Mouse (Mus musculus): ENCODE measurements around the gene Hrh1. TPM values are rescaled to one million over a fixed set of nuclear protein-coding genes. Genes with fewer than 3 reads are reported as not detected.

Gene Hrh1
- polyA plus RNA-seq, 1 experiment from 2014 or later = not detected

DNA sequence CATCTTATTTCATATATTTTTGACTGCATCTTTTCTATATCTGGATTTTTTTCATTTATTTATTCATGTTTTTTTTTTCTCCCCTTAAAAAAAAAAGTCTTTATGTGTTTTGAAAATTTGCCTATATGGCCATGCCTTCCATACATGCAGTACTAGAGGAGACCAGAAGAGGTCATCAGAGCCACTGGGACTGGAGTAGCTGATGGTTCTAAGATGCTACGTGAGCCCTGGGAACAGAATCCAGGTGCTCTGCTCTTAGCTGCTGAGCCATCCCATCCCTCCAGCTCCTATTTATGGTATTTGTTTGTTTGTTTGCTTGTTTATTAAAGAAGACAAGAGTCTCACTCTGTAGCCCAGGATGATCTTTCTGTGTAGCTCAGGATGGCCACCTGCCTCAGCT is 8.9 kb downstream of the Hrh1 start:
- Histone ChIP-seq H3K4me3 (no peak overlapping the region), H3K9ac (no peak overlapping the region), H3K4me1 (peaks cover 12% of the 10 kb centered on the region), H3K36me3 (no peaks in the 10 kb centered on the region), H3K4me2 (no peak overlapping the region), H3K9me3 (no peaks in the 10 kb centered on the region), H3K27ac (replicated peaks) (no peak overlapping the region), H3K27me3 (replicated peaks) (peaks cover 34% of the 10 kb centered on the region)
- 55% methylated on average over 1 of the region's 1 CpGs for WGBS
- no peak for ATAC-seq (ENCODE audit: extremely low read depth, insufficient number of reproducible peaks, low FRiP score, low TSS enrichment)

- 87% methylated on average over 7 of the region's 7 CpGs for WGBS
- Histone ChIP-seq H3K9ac (no peak overlapping the region), H3K27me3 (replicated peaks) (peaks cover 30% of the 10 kb centered on the region), H3K27ac (replicated peaks) (no peak overlapping the region), H3K4me3 (no peak overlapping the region), H3K4me1 (peaks cover 12% of the 10 kb centered on the region), H3K4me2 (no peak overlapping the region), H3K36me3 (no peaks in the 10 kb centered on the region), H3K9me3 (no peaks in the 10 kb centered on the region)
- ATAC-seq (ENCODE audit: extremely low read depth, insufficient number of reproducible peaks, low FRiP score, low TSS enrichment) = no peak
Observed at GRCm38 (mm10) chr6:114407049-114407448, 9.3 kb downstream of the Hrh1 start.

DNA sequence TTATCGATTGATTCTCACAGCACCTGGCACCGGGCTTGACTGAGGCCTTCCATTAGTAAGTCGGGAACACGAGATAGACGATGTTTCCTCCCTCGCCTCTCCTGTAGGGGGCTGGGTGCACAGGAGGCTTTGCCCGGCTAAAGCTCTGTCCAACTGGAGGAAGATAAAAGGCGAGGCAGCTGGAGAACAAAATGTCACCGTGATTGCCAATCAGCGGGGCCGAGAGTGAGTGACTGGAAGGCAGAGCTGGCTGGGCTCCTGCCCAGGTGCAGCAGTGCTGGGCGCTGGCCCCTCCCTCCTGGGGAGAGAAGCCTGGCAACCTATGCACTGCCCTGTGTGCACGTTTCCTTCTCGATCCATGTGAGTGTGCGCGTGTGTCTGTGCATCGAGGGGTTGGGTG is 10.5 kb downstream of the Hrh1 start:
- H3K9ac ChIP-seq = no peak overlapping the region
- H3K4me2 ChIP-seq = no peak overlapping the region
- no peak for ATAC-seq (ENCODE audit: extremely low read depth, insufficient number of reproducible peaks, low FRiP score, low TSS enrichment)
- H3K4me3 ChIP-seq = no peak overlapping the region
- peaks cover 30% of the 10 kb centered on the region; the same call in 1 of the 2 replicates for H3K27me3 ChIP-seq (replicated peaks)
- H3K36me3 ChIP-seq = no peaks in the 10 kb centered on the region
- H3K9me3 ChIP-seq = no peaks in the 10 kb centered on the region
- H3K4me1 ChIP-seq = peaks cover 12% of the 10 kb centered on the region
- WGBS = 37% methylated on average over 17 of the region's 17 CpGs
- H3K27ac ChIP-seq (replicated peaks) = no peak overlapping the region

GRCm38 (mm10) chr6:114411913-114412312 is 14.2 kb downstream of the Hrh1 start:
- Histone ChIP-seq H3K4me2 (no peak overlapping the region), H3K4me1 (no peaks in the 10 kb centered on the region; the same call in 1 of the 2 replicates), H3K9ac (no peak overlapping the region), H3K9me3 (no peaks in the 10 kb centered on the region), H3K27me3 (replicated peaks) (peaks cover 30% of the 10 kb centered on the region; the same call in 1 of the 2 replicates), H3K36me3 (no peaks in the 10 kb centered on the region), H3K27ac (replicated peaks) (no peak overlapping the region), H3K4me3 (no peak overlapping the region)
- no peak for ATAC-seq (ENCODE audit: extremely low read depth, insufficient number of reproducible peaks, low FRiP score, low TSS enrichment)
- WGBS = 56% methylated on average over 8 of the region's 8 CpGs

GRCm38 (mm10) chr6:114414510-114414909 is 16.8 kb downstream of the Hrh1 start:
- Histone ChIP-seq H3K4me2 (no peak overlapping the region), H3K27ac (replicated peaks) (no peak overlapping the region), H3K4me3 (no peak overlapping the region), H3K4me1 (no peaks in the 10 kb centered on the region), H3K36me3 (no peaks in the 10 kb centered on the region), H3K9me3 (no peaks in the 10 kb centered on the region), H3K9ac (no peak overlapping the region), H3K27me3 (replicated peaks) (peaks cover 8% of the 10 kb centered on the region; the same call in 1 of the 2 replicates)
- ATAC-seq (ENCODE audit: extremely low read depth, insufficient number of reproducible peaks, low FRiP score, low TSS enrichment) = no peak
- WGBS = 63% methylated on average over 8 of the region's 8 CpGs

DNA sequence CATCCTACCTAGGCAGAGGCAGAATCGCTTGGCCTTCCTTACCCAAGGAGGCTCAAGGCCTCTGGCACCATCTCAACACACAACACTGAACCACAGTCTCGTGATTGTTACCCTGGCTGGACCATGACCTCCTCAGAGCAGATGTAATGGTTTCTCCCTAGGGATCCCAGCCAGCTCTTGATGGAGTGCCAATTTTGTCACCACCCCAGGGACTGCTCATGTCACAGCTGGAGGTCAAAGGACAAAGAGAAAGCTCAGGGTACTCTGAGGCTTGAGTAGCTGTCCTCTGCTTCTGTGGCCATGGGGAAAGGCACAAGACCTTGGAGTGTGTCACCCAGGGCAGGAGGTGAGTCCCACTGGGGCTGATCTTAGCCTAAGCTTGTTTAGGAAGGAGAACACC is 20.3 kb downstream of the Hrh1 start:
- Histone ChIP-seq H3K27ac (replicated peaks) (no peak overlapping the region), H3K36me3 (no peaks in the 10 kb centered on the region), H3K9ac (no peak overlapping the region), H3K4me2 (no peak overlapping the region), H3K4me3 (no peak overlapping the region), H3K9me3 (no peaks in the 10 kb centered on the region), H3K27me3 (replicated peaks) (peaks cover 22% of the 10 kb centered on the region), H3K4me1 (no peaks in the 10 kb centered on the region)
- no peak for ATAC-seq (ENCODE audit: extremely low read depth, insufficient number of reproducible peaks, low FRiP score, low TSS enrichment)
- WGBS = 47% methylated on average over 2 of the region's 2 CpGs

DNA sequence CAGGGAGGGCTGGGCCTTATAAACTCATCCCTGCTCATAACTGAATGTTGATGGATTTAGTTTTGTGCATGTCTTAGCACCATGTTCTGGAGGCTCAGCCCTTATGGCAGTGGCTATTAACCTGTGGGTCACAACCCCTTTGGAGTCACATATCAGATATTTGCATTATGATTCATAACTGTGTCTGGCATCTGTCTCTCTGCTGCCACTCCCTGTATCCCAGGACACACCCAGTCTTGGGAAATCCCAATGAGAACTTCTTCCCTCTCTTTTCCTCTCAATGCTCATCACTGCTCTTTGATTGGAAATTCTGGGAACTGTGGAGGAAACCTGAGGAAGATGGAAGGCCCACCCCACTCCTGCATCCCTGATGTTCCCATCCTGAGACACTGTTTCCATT is 23.3 kb downstream of the Hrh1 start:
- Histone ChIP-seq H3K9ac (no peak overlapping the region), H3K27ac (replicated peaks) (no peak overlapping the region), H3K4me2 (no peak overlapping the region), H3K4me3 (no peak overlapping the region), H3K9me3 (no peaks in the 10 kb centered on the region), H3K27me3 (replicated peaks) (peaks cover 18% of the 10 kb centered on the region), H3K36me3 (no peaks in the 10 kb centered on the region), H3K4me1 (no peaks in the 10 kb centered on the region)
- no peak for ATAC-seq (ENCODE audit: extremely low read depth, insufficient number of reproducible peaks, low FRiP score, low TSS enrichment)

DNA sequence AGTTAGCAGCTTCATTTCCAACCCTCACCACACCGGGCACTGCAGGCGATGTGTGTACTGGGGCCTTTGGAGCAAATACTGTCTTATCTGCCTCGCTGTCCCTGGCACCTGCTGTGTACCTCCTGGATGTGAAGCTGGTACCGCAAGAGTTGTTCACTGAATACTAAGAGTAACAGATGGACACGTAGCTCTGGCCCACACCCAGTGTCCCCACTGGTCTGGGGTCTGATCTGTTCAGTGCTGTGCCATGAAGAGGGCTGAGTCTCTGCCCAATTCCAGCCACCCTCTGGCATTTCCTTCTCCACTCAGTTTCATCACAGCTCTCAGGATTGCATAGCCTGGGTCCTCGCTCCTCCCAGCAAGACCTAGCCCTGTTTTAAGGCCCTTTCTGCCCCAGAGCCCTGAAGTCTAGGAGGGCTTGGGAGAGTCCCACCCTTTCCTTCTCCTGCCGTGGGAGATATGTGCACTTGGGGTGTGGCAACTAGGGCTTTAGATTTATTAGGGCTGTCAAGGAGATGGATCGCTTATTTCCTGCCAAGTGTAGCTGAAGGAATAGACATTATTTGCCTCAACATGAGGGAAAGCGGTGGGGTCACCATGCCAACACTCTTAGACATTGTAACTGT is 25.4 kb downstream of the Hrh1 start:
- Histone ChIP-seq H3K9ac (no peak overlapping the region), H3K27me3 (replicated peaks) (peaks cover 18% of the 10 kb centered on the region; the same call in 1 of the 2 replicates), H3K4me1 (no peaks in the 10 kb centered on the region), H3K9me3 (no peaks in the 10 kb centered on the region), H3K4me3 (no peak overlapping the region), H3K27ac (replicated peaks) (no peak overlapping the region), H3K4me2 (no peak overlapping the region), H3K36me3 (no peaks in the 10 kb centered on the region)
- no peak for ATAC-seq (ENCODE audit: extremely low read depth, insufficient number of reproducible peaks, low FRiP score, low TSS enrichment)
- 73% methylated on average over 9 of the region's 9 CpGs for WGBS

- no peak overlapping the region for H3K9ac ChIP-seq
- no peaks in the 10 kb centered on the region for H3K9me3 ChIP-seq
- H3K27ac ChIP-seq (replicated peaks) = no peak overlapping the region
- H3K4me2 ChIP-seq = no peak overlapping the region
- H3K4me1 ChIP-seq = 0 out of 2 replicates have a peak, but pooled peaks cover under 1% of the 10 kb centered on the region
- WGBS = 23% methylated on average over 5 of the region's 5 CpGs
- ATAC-seq (ENCODE audit: extremely low read depth, insufficient number of reproducible peaks, low FRiP score, low TSS enrichment) = no peak
- H3K4me3 ChIP-seq = no peak overlapping the region
- no peaks in the 10 kb centered on the region for H3K36me3 ChIP-seq
- H3K27me3 ChIP-seq (replicated peaks) = peaks cover 14% of the 10 kb centered on the region; the same call in 1 of the 2 replicates
Observed at GRCm38 (mm10) chr6:114425343-114425742, 27.6 kb downstream of the Hrh1 start.

DNA sequence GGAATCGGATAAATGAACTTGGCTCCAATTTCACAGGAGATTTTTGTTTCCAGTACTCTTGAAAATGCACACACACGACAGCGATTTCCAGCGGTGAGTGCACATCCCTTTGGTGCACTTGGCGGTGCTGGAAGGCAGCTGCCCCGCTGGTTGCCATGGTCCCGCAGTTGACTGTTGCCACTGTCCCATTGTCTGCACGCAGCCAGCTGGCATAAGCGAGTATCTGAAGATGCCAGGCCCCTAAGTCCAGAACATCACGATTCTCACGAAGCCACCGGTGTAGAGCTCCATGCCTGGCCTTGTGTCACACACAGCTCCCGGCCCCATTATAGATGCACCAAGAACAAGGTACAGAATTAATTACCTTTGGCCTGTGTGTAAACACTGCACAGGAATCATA is 29.9 kb downstream of the Hrh1 start:
- no peaks in the 10 kb centered on the region for H3K9me3 ChIP-seq
- H3K9ac ChIP-seq = no peak overlapping the region
- WGBS = 83% methylated on average over 13 of the region's 13 CpGs
- H3K4me2 ChIP-seq = no peak overlapping the region
- H3K4me3 ChIP-seq = no peak overlapping the region
- H3K27me3 ChIP-seq (replicated peaks) = peaks cover 3% of the 10 kb centered on the region; the same call in 1 of the 2 replicates
- no peak for ATAC-seq (ENCODE audit: extremely low read depth, insufficient number of reproducible peaks, low FRiP score, low TSS enrichment)
- H3K27ac ChIP-seq (replicated peaks) = no peak overlapping the region
- H3K36me3 ChIP-seq = no peaks in the 10 kb centered on the region
- H3K4me1 ChIP-seq = 0 out of 2 replicates have a peak, but pooled peaks cover 8% of the 10 kb centered on the region

- ATAC-seq (ENCODE audit: extremely low read depth, insufficient number of reproducible peaks, low FRiP score, low TSS enrichment) = no peak
- Histone ChIP-seq H3K36me3 (no peaks in the 10 kb centered on the region), H3K27me3 (replicated peaks) (no peaks in the 10 kb centered on the region), H3K9ac (no peak overlapping the region), H3K9me3 (no peaks in the 10 kb centered on the region), H3K27ac (replicated peaks) (no peak overlapping the region), H3K4me1 (peaks cover 14% of the 10 kb centered on the region; the same call in 1 of the 2 replicates), H3K4me2 (no peak overlapping the region), H3K4me3 (no peak overlapping the region)
- 69% methylated on average over 16 of the region's 16 CpGs for WGBS
Observed at GRCm38 (mm10) chr6:114428831-114429230, 31.1 kb downstream of the Hrh1 start.

DNA sequence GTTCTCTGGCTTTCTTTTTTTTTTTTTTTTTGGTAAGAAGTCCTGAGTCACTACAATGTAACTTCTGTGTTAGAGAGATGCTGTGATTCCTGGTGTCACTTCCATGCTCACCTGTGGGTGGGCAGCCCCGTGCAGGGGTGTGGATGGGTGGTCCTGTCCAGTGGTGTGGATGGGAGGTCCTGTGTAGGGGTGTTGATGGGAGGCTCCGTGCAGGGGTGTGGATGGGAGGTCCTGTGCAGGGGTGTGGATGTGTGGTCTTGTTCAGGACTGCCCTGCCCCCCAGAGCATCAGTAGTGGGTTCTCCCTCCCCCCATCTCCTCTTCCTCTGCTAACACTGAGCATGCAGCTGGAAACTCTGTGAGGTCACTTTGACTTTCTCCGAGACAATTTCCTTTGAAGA is 34.9 kb downstream of the Hrh1 start:
- 39% methylated on average over 3 of the region's 3 CpGs for WGBS
- Histone ChIP-seq H3K4me1 (peaks cover 15% of the 10 kb centered on the region; the same call in 1 of the 2 replicates), H3K9ac (no peak overlapping the region), H3K36me3 (no peaks in the 10 kb centered on the region), H3K27ac (replicated peaks) (no peak overlapping the region), H3K4me3 (no peak overlapping the region), H3K27me3 (replicated peaks) (0 out of 2 replicates have a peak, but pooled peaks cover 4% of the 10 kb centered on the region), H3K9me3 (no peaks in the 10 kb centered on the region), H3K4me2 (no peak overlapping the region)
- ATAC-seq (ENCODE audit: extremely low read depth, insufficient number of reproducible peaks, low FRiP score, low TSS enrichment) = no peak

All from heart, embryonic 13.5 days (tissue).